Mouse (Mus musculus) heart, adult 2 months (tissue): ENCODE data around the gene Gm20388. TPM values are rescaled to one million over a fixed set of nuclear protein-coding genes. Genes with fewer than 3 reads are reported as not detected.
A peak's percentile ranks its signal among the peaks of the same experiment; 100 is the strongest.

Source experiments
- DNase-seq, 2 experiments: peaks; one replicate each; pipeline ENCODE4 v3.0.0; 2021
- H3K27ac ChIP-seq: fragments of 200-600 bp; 2 replicates; pipeline ENCODE4 v1.8.1; 2022
- H3K27me3 ChIP-seq: fragments of 200-500 bp; 2 replicates; pipeline ENCODE4 v1.6.1; 2012; ENCODE audit warnings: mild to moderate bottlenecking, low read length, inconsistent platforms, mixed read lengths; ENCODE audit not compliant: control insufficient read depth, insufficient read depth
- H3K36me3 ChIP-seq: fragments of 200-500 bp; 2 replicates; pipeline ENCODE4 v1.6.1; 2012; ENCODE audit warnings: low read length, inconsistent platforms; ENCODE audit not compliant: control insufficient read depth, insufficient read depth
- H3K4me1 ChIP-seq: fragments of 200-500 bp; 2 replicates; pipeline ENCODE4 v1.6.1; 2011; ENCODE audit warnings: low read length; ENCODE audit not compliant: control insufficient read depth, insufficient read depth
- H3K4me3 ChIP-seq: fragments of 200-600 bp; 2 replicates; pipeline ENCODE4 v1.8.1; 2022
- H3K79me2 ChIP-seq: fragments of 200-500 bp; replicated peaks from 2 replicates; pipeline ENCODE4 v1.6.1; 2012; ENCODE audit warnings: mild to moderate bottlenecking, inconsistent platforms, low read length, moderate library complexity, mixed read lengths; ENCODE audit not compliant: control insufficient read depth, insufficient read depth
- H3K9ac ChIP-seq: fragments of 200-500 bp; 2 replicates; pipeline ENCODE4 v1.6.1; 2012; ENCODE audit warnings: low read depth, mild to moderate bottlenecking, control low read depth, inconsistent platforms, low read length, mixed read lengths
- CTCF ChIP-seq: fragments of 200-600 bp; IDR thresholded peaks from 2 replicates; pipeline ENCODE4 v1.8.1; 2022; ENCODE audit warnings: antibody characterized with exemption, mild to moderate bottlenecking, moderate library complexity
- EP300 ChIP-seq: fragments of 200-500 bp; IDR thresholded peaks from 2 replicates; pipeline ENCODE4 v1.6.1; 2011; ENCODE audit warnings: low read depth, low read length, control low read depth; ENCODE audit not compliant: insufficient read depth
- POLR2A ChIP-seq: fragments of 200-500 bp; IDR thresholded peaks from 2 replicates; pipeline ENCODE4 v1.6.1; 2011; ENCODE audit warnings: mild to moderate bottlenecking, low read depth, low read length, control low read depth; ENCODE audit not compliant: insufficient read depth
- WGBS: fragments of 180-500 bp; shearing (Covaris S2); methylation state at CpG from one replicate; pipeline ENCODE4 v1.1.7; 2018; 5-methylcytosine and 5-hydroxymethylcytosine counted together
- intact Hi-C: fragments of 180-260 bp; cut with DNase I; formaldehyde crosslinking; loops from one replicate; pipeline ENCODE4 v1.15.1; 2025
- polyA plus RNA-seq: library from polyadenylated mRNA; depleted of rRNA; stranded (reverse); fragments of >200 nt; gene quantifications from 2 replicates; pipeline ENCODE4 v1.2.3, GENCODE M21; 2012
- total RNA-seq, 2 experiments: library from RNA; stranded (reverse); gene quantifications; 2 replicates each; pipeline ENCODE4 v1.2.3; 2021

Gene Gm20388
- total and polyA plus RNA-seq, 3 experiments = 1.8 to 32.3 TPM; not detected in 1

DNA sequence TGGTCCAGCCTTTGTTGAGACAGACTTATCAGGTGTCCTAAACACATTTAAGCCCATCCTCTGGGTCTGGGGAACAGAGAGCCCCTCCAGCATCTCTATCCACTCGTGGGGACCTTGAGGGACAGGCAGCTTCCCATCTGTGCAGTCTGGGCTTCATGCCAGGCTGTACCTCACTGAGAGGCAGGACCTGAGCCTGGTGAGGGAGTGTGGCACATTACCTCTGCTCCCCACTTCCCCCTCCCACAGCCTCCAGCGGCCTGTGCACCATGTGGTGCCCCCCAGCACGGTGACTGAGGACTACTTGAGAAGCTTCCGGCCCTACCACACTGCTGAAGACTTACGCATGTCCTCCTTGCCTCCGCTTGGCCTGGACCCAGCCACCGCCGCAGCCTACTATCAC is 656.0 kb downstream of the Gm20388 start:
- H3K4me3 ChIP-seq = no peak overlapping the region
- no peaks in the 10 kb centered on the region for H3K27me3 ChIP-seq
- peaks cover 2% of the 10 kb centered on the region; the same call in 1 of the 2 replicates for H3K36me3 ChIP-seq
- intact Hi-C loops = no loop called here
- WGBS = 91% methylated on average over 8 of the region's 8 CpGs
- H3K27ac ChIP-seq = no peak overlapping the region
- TF ChIP-seq EP300 (no peak), POLR2A (no peak), CTCF (no peak)
- peaks cover 16% of the 10 kb centered on the region for H3K4me1 ChIP-seq
- H3K9ac ChIP-seq = no peak overlapping the region
- DNase-seq = no peak
- H3K79me2 ChIP-seq = no peaks in the 10 kb centered on the region

DNA sequence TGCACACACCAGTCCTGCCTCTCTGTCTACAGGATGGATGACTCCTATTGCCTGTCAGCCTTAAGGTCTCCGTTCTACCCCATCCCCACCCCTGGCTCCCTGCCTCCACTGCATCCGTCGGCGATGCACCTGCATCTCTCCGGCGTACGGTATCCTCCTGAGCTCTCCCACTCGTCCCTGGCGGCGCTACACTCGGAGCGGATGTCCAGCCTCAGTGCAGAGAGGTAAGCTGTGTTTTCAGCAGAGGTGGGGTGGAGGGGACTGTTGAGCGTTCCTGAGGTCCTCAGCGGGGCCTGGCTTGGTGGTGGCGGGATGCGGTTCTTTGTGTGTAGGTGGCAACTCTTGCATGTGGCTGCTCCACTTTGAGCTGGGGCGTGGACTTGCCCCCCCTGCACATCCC is 657.1 kb downstream of the Gm20388 start:
- TF ChIP-seq POLR2A = no peak
- no peak for TF ChIP-seq EP300
- no peak for TF ChIP-seq CTCF
- no peaks in the 10 kb centered on the region for H3K79me2 ChIP-seq
- WGBS = 98% methylated on average over 17 of the region's 17 CpGs
- H3K4me1 ChIP-seq = peaks cover 13% of the 10 kb centered on the region
- H3K27me3 ChIP-seq = no peaks in the 10 kb centered on the region
- no peak overlapping the region for H3K27ac ChIP-seq
- H3K4me3 ChIP-seq = no peak overlapping the region
- peaks cover 2% of the 10 kb centered on the region; the same call in 1 of the 2 replicates for H3K36me3 ChIP-seq
- no peak for DNase-seq
- intact Hi-C loops = no loop called here
- no peak overlapping the region for H3K9ac ChIP-seq

DNA sequence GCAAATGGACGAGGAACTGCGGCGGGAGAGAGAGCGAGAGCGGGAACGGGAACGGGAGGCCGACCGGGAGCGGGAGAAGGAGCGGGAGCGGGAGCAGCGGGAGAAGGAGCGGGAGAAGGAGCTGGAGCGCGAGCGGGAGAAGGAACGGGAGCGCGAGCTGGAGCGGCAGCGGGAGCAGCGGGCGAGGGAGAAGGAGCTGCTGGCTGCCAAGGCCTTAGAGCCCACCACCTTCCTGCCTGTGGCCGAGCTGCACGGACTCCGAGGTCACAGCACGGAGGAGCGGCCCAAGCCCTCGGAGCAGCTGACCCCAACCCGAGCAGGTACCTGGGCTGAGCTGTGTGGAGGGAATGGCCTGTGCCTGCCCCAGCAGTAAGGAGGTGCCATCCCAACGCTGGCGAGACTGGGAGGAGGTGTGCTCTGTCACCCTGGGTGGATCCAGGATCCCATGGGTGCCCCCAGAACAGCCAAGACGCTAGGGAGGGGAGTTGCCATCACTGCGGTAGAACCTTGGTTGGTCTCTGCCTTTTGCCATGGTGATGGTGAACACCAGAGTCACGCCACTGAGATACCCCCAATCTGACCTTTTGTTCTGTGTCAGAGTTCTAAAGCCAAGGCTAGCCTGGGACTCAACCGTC is 657.6 kb downstream of the Gm20388 start:
- WGBS = 96% methylated on average over 37 of the region's 37 CpGs
- peaks cover 10% of the 10 kb centered on the region for H3K4me1 ChIP-seq
- intact Hi-C loops = no loop called here
- H3K4me3 ChIP-seq = no peak overlapping the region
- no peak overlapping the region for H3K27ac ChIP-seq
- H3K27me3 ChIP-seq = no peaks in the 10 kb centered on the region
- no peaks in the 10 kb centered on the region for H3K79me2 ChIP-seq
- DNase-seq = no peak
- no peak overlapping the region for H3K9ac ChIP-seq
- H3K36me3 ChIP-seq = peaks cover under 1% of the 10 kb centered on the region; the same call in 1 of the 2 replicates
- TF ChIP-seq POLR2A (no peak), CTCF (no peak), EP300 (no peak)

DNA sequence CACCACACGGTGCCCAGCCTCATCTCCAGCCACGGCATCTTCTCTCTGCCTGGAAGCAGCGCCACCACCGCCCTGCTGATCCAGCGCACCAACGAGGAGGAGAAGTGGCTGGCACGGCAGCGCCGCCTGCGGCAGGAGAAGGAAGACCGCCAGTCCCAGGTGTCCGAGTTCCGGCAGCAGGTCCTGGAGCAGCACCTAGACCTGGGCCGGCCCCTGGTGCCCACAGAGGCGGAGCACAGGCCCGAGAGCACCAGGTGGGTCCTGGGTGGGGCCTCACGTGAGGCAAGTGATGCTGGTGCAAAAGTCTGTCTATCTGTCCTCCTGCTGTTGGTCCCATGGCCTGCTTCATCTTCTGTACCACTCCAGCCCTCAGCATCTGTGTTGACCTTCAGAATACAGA is 658.5 kb downstream of the Gm20388 start:
- TF ChIP-seq CTCF (no peak), EP300 (no peak), POLR2A (no peak)
- Histone ChIP-seq H3K4me1 (peaks cover 6% of the 10 kb centered on the region), H3K4me3 (no peak overlapping the region), H3K27ac (no peak overlapping the region), H3K27me3 (no peaks in the 10 kb centered on the region), H3K9ac (no peak overlapping the region), H3K36me3 (no peaks in the 10 kb centered on the region), H3K79me2 (no peaks in the 10 kb centered on the region)
- intact Hi-C loops = no loop called here
- DNase-seq = no peak
- 96% methylated on average over 17 of the region's 17 CpGs for WGBS

DNA sequence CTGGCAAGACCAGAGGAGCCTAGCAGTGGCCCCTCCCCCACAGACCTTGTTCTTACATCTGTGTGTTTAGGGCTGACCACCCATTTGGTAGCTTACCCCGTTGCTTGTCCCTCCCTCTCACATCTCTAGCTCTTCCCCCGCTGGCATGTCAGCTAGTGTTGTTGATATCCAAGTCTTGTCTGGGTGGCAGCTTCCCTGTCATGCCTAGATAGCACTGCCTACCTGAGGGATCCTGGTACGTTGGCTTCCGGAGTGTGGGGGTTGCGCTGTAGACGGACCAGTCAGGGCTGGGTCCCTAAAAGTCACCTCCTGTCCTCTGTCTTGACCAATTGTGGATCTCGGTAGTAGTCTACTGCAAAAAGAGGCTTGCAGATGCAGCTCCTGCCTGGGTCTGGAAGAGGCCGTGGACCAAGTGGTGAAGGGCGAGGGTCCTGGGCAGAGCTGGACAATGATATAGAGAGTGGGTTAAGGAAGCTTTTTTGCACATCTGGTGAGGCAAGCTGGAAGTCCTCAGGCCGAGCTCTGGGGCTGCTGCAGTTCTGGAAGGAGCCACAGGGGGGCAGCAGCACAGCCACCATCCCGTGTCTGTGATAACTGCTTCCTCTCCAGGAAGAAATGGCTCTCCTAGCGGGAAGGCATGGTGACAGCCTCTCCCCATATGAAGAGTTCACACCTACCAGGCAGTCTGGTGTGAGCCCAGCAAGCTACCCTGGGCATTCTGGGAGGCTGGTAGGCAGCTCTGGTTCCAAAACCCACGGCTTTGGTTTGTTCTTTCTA is 659.5 kb downstream of the Gm20388 start:
- WGBS = 50% methylated on average over 13 of the region's 13 CpGs
- peak; percentile 75 to 89 for DNase-seq
- H3K27ac ChIP-seq = no peak overlapping the region

DNA sequence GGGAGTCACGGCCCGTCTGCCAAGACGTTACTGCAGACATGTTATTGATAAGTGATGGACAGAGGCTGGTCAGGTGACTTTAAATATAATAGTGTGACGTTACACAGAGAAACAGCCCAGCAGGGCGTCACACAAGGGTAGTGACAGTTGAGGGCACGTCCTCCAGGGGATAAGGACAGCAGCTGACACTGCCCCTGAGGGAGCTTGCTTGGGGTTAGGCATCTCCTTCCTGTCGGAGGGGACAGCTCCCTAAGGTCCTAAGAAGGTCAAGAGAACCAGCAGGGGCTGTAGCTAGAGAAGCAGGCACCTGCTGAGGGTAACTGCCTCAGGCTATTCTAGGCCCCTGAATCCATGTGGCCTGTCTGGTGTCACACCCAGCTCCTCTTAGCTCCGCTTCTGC is 660.9 kb downstream of the Gm20388 start:
- WGBS = 89% methylated on average over 8 of the region's 8 CpGs
- DNase-seq = no peak

More for the DNA sequence above, 659.5 kb downstream of the Gm20388 start:
- Histone ChIP-seq H3K27me3 (no peaks in the 10 kb centered on the region), H3K4me3 (no peak overlapping the region), H3K36me3 (no peaks in the 10 kb centered on the region), H3K79me2 (no peaks in the 10 kb centered on the region), H3K9ac (no peak overlapping the region), H3K4me1 (no peaks in the 10 kb centered on the region; the same call in 1 of the 2 replicates)
- intact Hi-C loops = no loop called here
- TF ChIP-seq POLR2A = no peak
- TF ChIP-seq EP300 = 0 out of 2 replicates have a peak, but pooled peaks have one; percentile 11
- no peak for TF ChIP-seq CTCF

More for the DNA sequence above, 660.9 kb downstream of the Gm20388 start:
- Histone ChIP-seq H3K27me3 (no peaks in the 10 kb centered on the region), H3K4me1 (no peaks in the 10 kb centered on the region), H3K79me2 (no peaks in the 10 kb centered on the region), H3K36me3 (no peaks in the 10 kb centered on the region), H3K27ac (no peak overlapping the region), H3K4me3 (no peak overlapping the region), H3K9ac (no peak overlapping the region)
- no peak for TF ChIP-seq CTCF
- no peak for TF ChIP-seq POLR2A
- no peak for TF ChIP-seq EP300
- intact Hi-C loops = no loop called here
